Mouse (Mus musculus) megakaryocyte, embryonic 14.5 days (primary cell): ENCODE results near the gene Smim6. TPM values are rescaled to one million over a fixed set of nuclear protein-coding genes. Genes with fewer than 3 reads are reported as not detected.

ENCODE experiments used
- H3K27me3 ChIP-seq: replicated peaks from 2 replicates; pipeline ENCODE3; 2012; ENCODE audit warnings: inconsistent platforms
- H3K36me3 ChIP-seq: replicated peaks from 2 replicates; pipeline ENCODE3; 2012; ENCODE audit warnings: low read length, inconsistent platforms, mixed read lengths
- H3K4me1 ChIP-seq: 2 replicates; pipeline ENCODE4 v1.6.1; 2012; ENCODE audit warnings: inconsistent platforms
- H3K4me3 ChIP-seq: replicated peaks from 2 replicates; pipeline ENCODE3; 2012; ENCODE audit warnings: moderate library complexity, mild to moderate bottlenecking, inconsistent platforms
- H3K9me3 ChIP-seq: 2 replicates; pipeline ENCODE4 v1.6.1; 2012; ENCODE audit warnings: inconsistent platforms
- FLI1 ChIP-seq: IDR thresholded peaks from 2 replicates; pipeline ENCODE4 v1.6.1; 2012; ENCODE audit warnings: low read length, inconsistent platforms, mixed read lengths
- GATA1 ChIP-seq: IDR thresholded peaks from 3 replicates; pipeline ENCODE4 v1.6.1; 2012; ENCODE audit warnings: mixed read lengths, low read length, inconsistent platforms, borderline replicate concordance
- polyA plus RNA-seq: library from polyadenylated mRNA; stranded (reverse); fragments of >175 nt; gene quantifications from 2 replicates; pipeline ENCODE4 v1.2.3, GENCODE M21; 2012; ENCODE audit warnings: low replicate concordance; ENCODE audit not compliant: insufficient read depth

Gene Smim6
- polyA plus RNA-seq = not detected in 2 replicates

DNA sequence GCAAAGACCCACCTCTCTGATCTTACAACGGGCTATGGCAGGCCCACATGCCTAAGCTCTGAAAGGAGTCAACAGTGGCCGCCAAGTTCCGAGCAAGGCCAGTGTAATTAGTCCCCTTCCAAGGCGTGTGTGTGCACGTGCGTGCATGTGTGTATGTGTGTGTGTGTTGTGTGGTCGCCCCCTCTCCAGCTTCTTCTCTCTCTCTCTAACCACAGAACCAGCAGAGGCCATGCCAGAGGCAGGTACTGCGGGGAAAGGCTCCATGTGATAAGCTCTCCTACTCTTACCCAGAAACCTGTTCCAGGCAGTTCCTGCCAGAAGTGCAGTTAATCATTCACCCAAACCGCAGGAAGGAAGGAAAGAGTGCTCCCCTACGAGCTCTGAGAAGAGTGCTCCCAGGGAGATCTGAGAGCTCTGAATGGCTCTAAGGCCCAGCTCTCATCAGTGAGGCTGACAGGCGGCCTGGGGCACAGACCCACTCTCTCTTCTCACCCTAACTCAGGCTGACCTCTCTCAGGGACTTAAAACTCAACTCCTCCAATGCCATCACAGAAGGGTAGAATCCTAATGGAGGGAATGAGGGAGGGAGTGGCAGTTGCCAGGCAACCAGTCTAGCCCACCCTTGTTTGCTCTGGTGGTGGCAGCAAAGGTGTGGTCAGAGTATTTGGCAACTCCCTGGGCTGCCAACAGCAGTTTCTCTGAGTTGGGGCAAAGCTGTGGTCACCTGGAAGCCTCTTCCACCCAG, at the start of gene Smim6:
Gene Smim6, plus strand, starts transcription at position 386 of the 745 bp plus-strand sequence.
- H3K27me3 ChIP-seq = no peaks in the 10 kb centered on the region
- H3K4me1 ChIP-seq = peaks cover 64% of the 10 kb centered on the region
- H3K36me3 ChIP-seq = peaks cover 87% of the 10 kb centered on the region
- no peaks in the 10 kb centered on the region for H3K9me3 ChIP-seq
- H3K4me3 ChIP-seq = peak within 1 kb of the TSS; percentile 43
- TF ChIP-seq FLI1 (no peak), GATA1 (no peak)

DNA sequence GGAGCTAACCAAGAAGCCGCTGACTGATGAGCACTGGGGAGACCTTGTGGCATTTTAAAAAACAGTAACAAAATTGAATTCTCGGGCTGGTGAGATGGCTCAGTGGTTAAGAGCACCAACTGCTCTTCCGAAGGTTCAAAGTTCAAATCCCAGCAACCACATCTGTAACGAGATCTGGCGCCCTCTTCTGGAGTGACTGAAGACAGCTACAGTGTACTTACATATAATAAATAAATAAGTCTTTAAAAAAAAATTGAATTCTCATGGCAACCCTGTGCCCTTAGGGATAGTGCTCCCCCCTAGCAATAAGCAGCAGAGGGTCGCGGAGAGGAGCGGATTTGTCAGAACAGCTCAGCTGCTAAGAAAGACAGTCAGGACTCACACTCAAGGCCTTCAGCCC, 47.9 kb upstream of the Smim6 start:
- H3K4me1 ChIP-seq = peaks cover 21% of the 10 kb centered on the region
- H3K36me3 ChIP-seq = no peaks in the 10 kb centered on the region
- H3K4me3 ChIP-seq = no peak overlapping the region
- TF ChIP-seq GATA1 = no peak
- TF ChIP-seq FLI1 = no peak
- H3K27me3 ChIP-seq = peaks cover 88% of the 10 kb centered on the region
- H3K9me3 ChIP-seq = no peaks in the 10 kb centered on the region

GRCm38 (mm10) chr11:115869393-115869792, 42.4 kb upstream of the Smim6 start:
- peak overlapping the region; percentile 31 for H3K4me3 ChIP-seq
- H3K27me3 ChIP-seq = peaks cover 90% of the 10 kb centered on the region
- peaks cover 22% of the 10 kb centered on the region for H3K4me1 ChIP-seq
- no peaks in the 10 kb centered on the region for H3K36me3 ChIP-seq
- H3K9me3 ChIP-seq = no peaks in the 10 kb centered on the region
- TF ChIP-seq GATA1 = no peak
- no peak for TF ChIP-seq FLI1

- no peaks in the 10 kb centered on the region for H3K36me3 ChIP-seq
- H3K4me1 ChIP-seq = peaks cover 25% of the 10 kb centered on the region
- no peak for TF ChIP-seq FLI1
- H3K27me3 ChIP-seq = peaks cover 89% of the 10 kb centered on the region
- no peaks in the 10 kb centered on the region; the same call in 1 of the 2 replicates for H3K9me3 ChIP-seq
- no peak overlapping the region for H3K4me3 ChIP-seq
These were observed 39.4 kb upstream of the Smim6 start for GRCm38 (mm10) chr11:115872437-115872836.

GRCm38 (mm10) chr11:115875935-115876334, 35.9 kb upstream of the Smim6 start:
- H3K4me3 ChIP-seq = no peak overlapping the region
- peaks cover 22% of the 10 kb centered on the region for H3K4me1 ChIP-seq
- H3K9me3 ChIP-seq = no peaks in the 10 kb centered on the region; the same call in 1 of the 2 replicates
- peaks cover 90% of the 10 kb centered on the region for H3K27me3 ChIP-seq
- H3K36me3 ChIP-seq = no peaks in the 10 kb centered on the region
- TF ChIP-seq GATA1 (no peak), FLI1 (no peak)

- H3K4me1 ChIP-seq = peaks cover 22% of the 10 kb centered on the region
- H3K36me3 ChIP-seq = no peaks in the 10 kb centered on the region
- no peak for TF ChIP-seq FLI1
- no peak for TF ChIP-seq GATA1
- H3K27me3 ChIP-seq = peaks cover 90% of the 10 kb centered on the region
- no peak overlapping the region for H3K4me3 ChIP-seq
- H3K9me3 ChIP-seq = no peaks in the 10 kb centered on the region; the same call in 1 of the 2 replicates
These were observed 35.4 kb upstream of the Smim6 start for GRCm38 (mm10) chr11:115876438-115876837.

GRCm38 (mm10) chr11:115877174-115877755, 34.6 kb upstream of the Smim6 start:
- Histone ChIP-seq H3K4me3 (peak overlapping the region; percentile 38), H3K27me3 (peaks cover 90% of the 10 kb centered on the region), H3K9me3 (no peaks in the 10 kb centered on the region; the same call in 1 of the 2 replicates), H3K4me1 (peaks cover 22% of the 10 kb centered on the region), H3K36me3 (no peaks in the 10 kb centered on the region)
- no peak for TF ChIP-seq FLI1

DNA sequence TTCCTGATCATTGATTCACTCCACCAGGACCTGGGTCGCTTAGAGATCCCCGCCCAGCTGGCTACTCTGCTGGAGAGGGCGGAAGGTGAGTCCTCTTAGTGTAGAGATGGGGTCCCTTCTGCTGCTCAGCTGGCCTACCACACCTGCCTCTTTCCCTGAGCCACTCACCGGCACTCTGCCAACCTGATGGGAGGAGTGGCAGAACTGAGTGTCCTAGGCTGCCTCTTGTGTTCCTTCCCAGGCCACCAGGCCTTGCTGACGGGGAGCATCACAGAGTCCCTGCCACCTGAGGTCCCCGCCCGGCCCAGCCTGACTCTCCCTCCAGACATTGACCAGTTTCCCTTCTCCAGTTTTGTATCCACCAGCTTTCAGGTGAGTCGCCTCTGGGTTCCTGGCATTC, 33.7 kb upstream of the Smim6 start:
- Histone ChIP-seq H3K9me3 (no peaks in the 10 kb centered on the region; the same call in 1 of the 2 replicates), H3K27me3 (peaks cover 89% of the 10 kb centered on the region)
- TF ChIP-seq GATA1 (no peak), FLI1 (no peak)

GRCm38 (mm10) chr11:115881002-115881401, 30.8 kb upstream of the Smim6 start:
- H3K36me3 ChIP-seq = no peaks in the 10 kb centered on the region
- H3K4me3 ChIP-seq = no peak overlapping the region
- H3K9me3 ChIP-seq = no peaks in the 10 kb centered on the region; the same call in 1 of the 2 replicates
- H3K4me1 ChIP-seq = peaks cover 19% of the 10 kb centered on the region
- H3K27me3 ChIP-seq = peaks cover 89% of the 10 kb centered on the region
- no peak for TF ChIP-seq GATA1
- no peak for TF ChIP-seq FLI1

More for the DNA sequence above, 33.7 kb upstream of the Smim6 start:
- no peak overlapping the region for H3K4me3 ChIP-seq
- no peaks in the 10 kb centered on the region for H3K36me3 ChIP-seq
- peaks cover 19% of the 10 kb centered on the region for H3K4me1 ChIP-seq

- H3K4me1 ChIP-seq = peaks cover 12% of the 10 kb centered on the region
- H3K36me3 ChIP-seq = no peaks in the 10 kb centered on the region
- TF ChIP-seq FLI1 = no peak
- TF ChIP-seq GATA1 = no peak
- peaks cover 88% of the 10 kb centered on the region for H3K27me3 ChIP-seq
- no peak overlapping the region for H3K4me3 ChIP-seq
- H3K9me3 ChIP-seq = no peaks in the 10 kb centered on the region
These were observed 28.6 kb upstream of the Smim6 start for GRCm38 (mm10) chr11:115883251-115883650.
